Mouse (Mus musculus): ENCODE data around the gene Tgif2. TPM values are rescaled to one million over a fixed set of nuclear protein-coding genes. Genes with fewer than 3 reads are reported as not detected.

Gene Tgif2
- polyA plus RNA-seq, 1 experiment from 2014 or later = 69.6 TPM

DNA sequence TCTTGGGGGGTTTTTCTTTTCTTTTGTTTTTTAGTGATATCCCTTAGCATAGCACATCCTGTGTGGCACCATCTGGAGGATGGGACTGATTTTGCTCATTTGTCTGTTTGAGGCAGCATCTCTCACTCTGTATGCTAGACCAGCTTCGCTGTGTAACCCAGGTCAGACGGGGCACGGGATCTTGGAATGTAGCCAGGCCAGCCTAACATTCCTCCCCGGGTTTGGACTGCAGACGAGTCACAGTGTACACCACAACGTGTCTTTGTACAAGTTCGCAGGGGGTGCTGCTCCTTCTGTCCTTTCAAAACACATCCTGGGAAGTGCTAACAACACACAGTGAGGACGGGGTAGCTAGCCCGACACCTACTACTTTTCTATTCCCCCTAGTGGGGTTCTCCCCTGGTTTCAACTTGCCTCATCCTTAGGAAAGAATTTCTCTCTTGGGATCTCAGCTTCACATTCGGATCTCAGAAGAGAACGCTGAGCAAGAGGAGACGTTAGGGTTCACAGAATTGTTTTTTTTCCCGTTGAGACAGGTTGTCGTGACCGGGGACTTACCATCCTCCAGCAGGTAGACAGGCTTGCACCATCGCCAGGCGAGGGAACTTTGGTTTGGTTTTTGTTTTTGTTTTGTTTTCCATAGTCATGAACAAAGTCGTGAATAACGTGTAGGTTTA lies 22.4 kb downstream of the Tgif2 start:
- H3K4me1 ChIP-seq (replicated peaks; ENCODE audit: control insufficient read depth, insufficient read depth, low read length) = peaks cover 4% of the 10 kb centered on the region; the same call in 1 of the 2 replicates
- under 1% methylated on average over 19 of the region's 19 CpGs for WGBS
- H3K36me3 ChIP-seq (ENCODE audit: control insufficient read depth, insufficient read depth, low read length) = no peaks in the 10 kb centered on the region
- ATAC-seq (ENCODE audit: low FRiP score) (peak; percentile 15; the same call in 1 of the 2 replicates), DNase-seq (ENCODE audit: low spot score) (peak; percentile 69)
- peak overlapping the region; percentile 92 for H3K9ac ChIP-seq (ENCODE audit: low read depth, low read length)
- H3K4me2 ChIP-seq (replicated peaks; ENCODE audit: low read depth, low read length) = peak overlapping the region; percentile 79
- peak overlapping the region; percentile 97 for H3K4me3 ChIP-seq (ENCODE audit: low read depth, low read length)
- no peaks in the 10 kb centered on the region for H3K9me3 ChIP-seq (ENCODE audit: control insufficient read depth, low read length)
- no peaks in the 10 kb centered on the region for H3K27me3 ChIP-seq (ENCODE audit: control insufficient read depth, insufficient read depth, low read length)
- peak overlapping the region; percentile 93 for H3K27ac ChIP-seq (ENCODE audit: low read depth, low read length)

DNA sequence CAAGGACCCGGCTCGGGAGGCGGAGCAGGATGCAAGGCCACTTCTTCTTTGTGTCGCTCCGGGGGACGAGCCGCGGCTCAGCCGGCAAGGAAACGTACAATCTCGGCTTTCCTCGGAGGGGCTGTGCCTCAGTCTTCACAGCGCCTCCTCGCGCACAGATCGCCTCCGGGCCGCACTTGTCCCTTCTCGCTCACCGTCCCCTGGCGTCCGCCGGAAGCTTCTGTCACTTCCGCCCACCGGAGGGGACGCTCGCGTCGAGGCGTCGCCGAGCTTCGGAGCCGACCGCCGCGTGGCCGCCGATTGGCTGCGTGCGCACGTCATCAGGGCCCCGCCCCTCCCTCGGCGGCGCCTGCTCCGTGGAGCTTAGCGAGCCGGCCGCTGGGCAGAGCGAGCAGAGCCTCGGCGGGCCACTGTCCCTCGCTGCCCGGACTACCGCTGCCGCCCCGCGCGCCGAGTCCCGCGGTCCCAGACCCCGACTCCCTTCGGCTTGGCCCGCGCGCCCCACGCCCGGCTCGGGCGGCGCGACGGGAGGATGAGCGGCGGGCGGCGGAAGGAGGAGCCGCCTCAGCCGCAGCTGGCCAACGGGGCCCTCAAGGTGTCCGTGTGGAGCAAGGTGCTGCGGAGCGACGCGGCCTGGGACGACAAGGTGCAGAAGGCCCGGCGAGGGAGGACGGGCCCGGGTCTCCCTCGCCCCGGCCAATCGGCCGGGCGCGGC lies 23.1 kb downstream of the Tgif2 start, which contains the start of gene Rab5if:
Gene Rab5if (plus strand): TSS at position 357 of the 715 bp plus-strand sequence.
- DNase-seq (ENCODE audit: low spot score) = peak; percentile 99
- peak within 1 kb of the TSS; percentile 93 for H3K27ac ChIP-seq (ENCODE audit: low read depth, low read length)
- H3K27me3 ChIP-seq (ENCODE audit: control insufficient read depth, insufficient read depth, low read length) = no peaks in the 10 kb centered on the region
- H3K9ac ChIP-seq (ENCODE audit: low read depth, low read length) = peak within 1 kb of the TSS; percentile 96
- no peaks in the 10 kb centered on the region for H3K9me3 ChIP-seq (ENCODE audit: control insufficient read depth, low read length)
- ATAC-seq (ENCODE audit: low FRiP score) = peak; percentile 96
- WGBS = under 1% methylated on average over 71 of the region's 98 CpGs
- peak within 1 kb of the TSS; percentile 85 for H3K4me2 ChIP-seq (replicated peaks; ENCODE audit: low read depth, low read length)
- H3K4me1 ChIP-seq (replicated peaks; ENCODE audit: control insufficient read depth, insufficient read depth, low read length) = peaks cover 4% of the 10 kb centered on the region; the same call in 1 of the 2 replicates
- H3K4me3 ChIP-seq (ENCODE audit: low read depth, low read length) = peak within 1 kb of the TSS; percentile 97
- no peaks in the 10 kb centered on the region for H3K36me3 ChIP-seq (ENCODE audit: control insufficient read depth, insufficient read depth, low read length)

DNA sequence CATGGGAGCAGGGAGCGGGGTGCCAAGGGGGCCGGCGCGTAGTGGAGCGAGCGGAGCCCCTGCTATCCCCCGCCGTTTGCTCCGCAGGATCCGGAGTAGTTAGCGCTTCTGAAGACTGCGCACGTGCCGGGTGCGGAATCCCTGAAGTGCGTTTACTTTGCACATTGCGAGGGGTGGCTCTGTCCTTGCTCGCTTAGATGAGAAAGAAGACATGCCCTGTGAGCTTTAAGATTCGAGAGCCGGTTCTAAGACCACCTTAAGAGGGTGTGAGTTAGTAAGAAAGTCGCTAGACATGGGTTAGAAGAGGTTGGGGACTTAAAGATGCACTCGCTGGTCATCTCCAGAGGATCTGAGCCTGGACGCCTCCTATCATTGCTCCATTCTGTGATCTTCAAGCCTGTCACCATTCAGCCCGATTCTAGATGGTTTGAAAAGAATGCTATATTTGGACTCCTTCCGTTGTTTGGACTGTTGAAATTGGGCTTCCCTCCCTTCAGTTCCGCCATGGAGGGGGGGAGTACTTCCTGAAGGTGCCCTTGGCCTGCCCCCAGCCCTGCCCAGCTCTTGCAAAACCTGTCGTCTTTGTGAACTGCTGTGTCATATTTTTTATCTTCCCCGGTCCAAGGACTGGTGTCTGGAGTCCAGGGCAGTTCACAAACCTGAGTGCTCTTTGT lies 23.8 kb downstream of the Tgif2 start:
- Histone ChIP-seq H3K36me3 (ENCODE audit: control insufficient read depth, insufficient read depth, low read length) (no peaks in the 10 kb centered on the region), H3K4me2 (replicated peaks; ENCODE audit: low read depth, low read length) (peak overlapping the region; percentile 85), H3K9me3 (ENCODE audit: control insufficient read depth, low read length) (no peaks in the 10 kb centered on the region), H3K4me1 (replicated peaks; ENCODE audit: control insufficient read depth, insufficient read depth, low read length) (peaks cover 4% of the 10 kb centered on the region; the same call in 1 of the 2 replicates), H3K27me3 (ENCODE audit: control insufficient read depth, insufficient read depth, low read length) (no peaks in the 10 kb centered on the region), H3K4me3 (ENCODE audit: low read depth, low read length) (peak overlapping the region; percentile 97), H3K9ac (ENCODE audit: low read depth, low read length) (peak overlapping the region; percentile 96), H3K27ac (ENCODE audit: low read depth, low read length) (peak overlapping the region; percentile 77)
- WGBS = 5% methylated on average over 28 of the region's 28 CpGs
- ATAC-seq (ENCODE audit: low FRiP score) (no peak; the same call in 1 of the 2 replicates), DNase-seq (ENCODE audit: low spot score) (no peak)

DNA sequence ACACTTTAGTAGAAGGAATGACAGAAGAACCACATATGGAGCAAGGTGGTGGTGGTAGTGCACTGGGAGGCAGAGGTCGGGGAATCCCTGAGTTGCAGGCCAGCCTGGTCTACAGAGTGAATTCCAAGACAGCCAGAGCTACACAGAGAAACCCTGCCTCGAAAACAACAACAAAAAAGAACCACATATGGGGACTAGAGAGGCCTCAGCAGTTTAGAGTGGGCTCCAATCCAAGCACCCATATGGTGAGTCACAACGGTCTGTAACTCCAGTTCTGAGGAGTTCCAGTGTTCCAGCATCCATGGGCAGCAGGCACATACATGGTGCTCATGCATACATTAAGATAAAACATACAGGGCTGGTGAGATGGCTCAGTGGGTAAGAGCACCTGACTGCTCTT lies 24.7 kb downstream of the Tgif2 start:
- H3K36me3 ChIP-seq (ENCODE audit: control insufficient read depth, insufficient read depth, low read length) = no peaks in the 10 kb centered on the region
- DNase-seq (ENCODE audit: low spot score) (no peak), ATAC-seq (ENCODE audit: low FRiP score) (no peak)
- 86% methylated on average over 3 of the region's 3 CpGs for WGBS
- peak overlapping the region; percentile 97; the same call in 1 of the 2 replicates for H3K4me3 ChIP-seq (ENCODE audit: low read depth, low read length)
- no peak overlapping the region for H3K9ac ChIP-seq (ENCODE audit: low read depth, low read length)
- H3K4me1 ChIP-seq (replicated peaks; ENCODE audit: control insufficient read depth, insufficient read depth, low read length) = peaks cover 4% of the 10 kb centered on the region; the same call in 1 of the 2 replicates
- no peak overlapping the region for H3K27ac ChIP-seq (ENCODE audit: low read depth, low read length)
- H3K4me2 ChIP-seq (replicated peaks; ENCODE audit: low read depth, low read length) = no peak overlapping the region
- no peaks in the 10 kb centered on the region for H3K9me3 ChIP-seq (ENCODE audit: control insufficient read depth, low read length)
- no peaks in the 10 kb centered on the region for H3K27me3 ChIP-seq (ENCODE audit: control insufficient read depth, insufficient read depth, low read length)

DNA sequence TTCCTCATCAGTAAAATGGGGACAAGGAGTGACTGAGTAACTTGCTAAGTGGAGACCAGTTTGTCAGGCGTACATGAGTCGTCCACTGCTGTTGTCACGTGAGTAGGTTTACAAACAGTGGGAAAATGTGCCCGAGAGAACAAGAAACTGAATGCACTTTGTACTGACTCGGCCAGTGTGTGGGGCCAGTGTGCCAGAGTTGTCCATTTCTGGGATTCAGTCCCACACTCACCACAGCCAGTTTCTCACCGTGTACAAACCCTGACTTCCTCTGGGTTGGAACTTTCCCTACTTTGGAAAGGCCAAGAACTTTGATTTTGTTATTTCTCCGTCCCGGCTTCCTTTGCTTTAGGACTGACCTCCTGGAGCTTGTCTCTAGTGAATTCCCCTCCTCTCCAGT lies 29.2 kb downstream of the Tgif2 start:
- WGBS = 87% methylated on average over 8 of the region's 8 CpGs
- no peaks in the 10 kb centered on the region for H3K27me3 ChIP-seq (ENCODE audit: control insufficient read depth, insufficient read depth, low read length)
- H3K9ac ChIP-seq (ENCODE audit: low read depth, low read length) = no peak overlapping the region
- no peak for DNase-seq (ENCODE audit: low spot score)
- ATAC-seq (ENCODE audit: low FRiP score) = no peak
- H3K9me3 ChIP-seq (ENCODE audit: control insufficient read depth, low read length) = no peaks in the 10 kb centered on the region
- no peak overlapping the region for H3K4me3 ChIP-seq (ENCODE audit: low read depth, low read length)
- H3K4me2 ChIP-seq (replicated peaks; ENCODE audit: low read depth, low read length) = no peak overlapping the region
- no peak overlapping the region for H3K27ac ChIP-seq (ENCODE audit: low read depth, low read length)
- peaks cover 2% of the 10 kb centered on the region; the same call in 1 of the 2 replicates for H3K36me3 ChIP-seq (ENCODE audit: control insufficient read depth, insufficient read depth, low read length)
- H3K4me1 ChIP-seq (replicated peaks; ENCODE audit: control insufficient read depth, insufficient read depth, low read length) = peaks cover 2% of the 10 kb centered on the region; the same call in 1 of the 2 replicates

DNA sequence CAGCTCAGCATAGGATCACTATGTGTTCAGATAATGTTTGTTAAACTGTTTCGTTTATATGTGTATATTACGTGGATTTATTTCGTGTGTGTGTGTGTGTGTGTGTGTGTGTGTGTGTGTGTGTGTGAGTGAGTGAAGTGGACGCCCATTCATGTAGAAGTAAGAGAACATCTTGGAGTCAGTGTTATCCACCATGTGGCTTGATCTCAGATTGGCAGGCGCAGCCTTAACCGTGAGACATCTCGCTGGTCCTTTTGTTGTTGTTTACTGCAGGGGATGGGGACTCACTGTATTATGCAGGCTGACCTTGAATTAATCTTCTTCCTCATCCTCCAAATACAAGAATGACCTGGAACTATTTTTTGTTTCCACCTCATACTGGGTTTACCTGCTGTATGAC lies 29.7 kb downstream of the Tgif2 start:
- no peak overlapping the region for H3K27ac ChIP-seq (ENCODE audit: low read depth, low read length)
- WGBS = 92% methylated on average over 7 of the region's 7 CpGs
- no peaks in the 10 kb centered on the region for H3K27me3 ChIP-seq (ENCODE audit: control insufficient read depth, insufficient read depth, low read length)
- no peak for DNase-seq (ENCODE audit: low spot score)
- H3K9me3 ChIP-seq (ENCODE audit: control insufficient read depth, low read length) = no peaks in the 10 kb centered on the region
- no peak overlapping the region for H3K9ac ChIP-seq (ENCODE audit: low read depth, low read length)
- H3K4me3 ChIP-seq (ENCODE audit: low read depth, low read length) = no peak overlapping the region
- peaks cover 5% of the 10 kb centered on the region; the same call in 1 of the 2 replicates for H3K36me3 ChIP-seq (ENCODE audit: control insufficient read depth, insufficient read depth, low read length)
- H3K4me2 ChIP-seq (replicated peaks; ENCODE audit: low read depth, low read length) = no peak overlapping the region
- no peaks in the 10 kb centered on the region; the same call in 1 of the 2 replicates for H3K4me1 ChIP-seq (replicated peaks; ENCODE audit: control insufficient read depth, insufficient read depth, low read length)
- ATAC-seq (ENCODE audit: low FRiP score) = no peak

DNA sequence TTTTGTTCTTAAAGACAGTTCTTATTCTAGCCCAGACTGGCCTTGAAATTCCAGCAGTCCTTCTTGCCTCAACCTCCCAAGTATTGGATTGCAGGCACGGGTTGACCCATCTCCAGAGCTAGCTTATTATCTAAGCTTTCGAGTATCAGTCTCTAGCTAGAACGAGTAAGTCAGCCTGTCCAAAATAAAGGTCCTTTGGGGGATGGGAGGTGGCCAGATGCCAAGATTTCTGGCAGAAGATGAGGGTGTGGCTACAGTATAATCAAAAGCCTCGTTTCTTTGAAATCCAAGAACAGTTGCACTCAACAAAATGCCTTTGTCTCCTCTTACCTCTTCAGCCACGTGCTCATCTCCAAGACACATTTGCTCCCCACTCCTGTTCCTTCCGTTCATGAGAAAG lies 30.7 kb downstream of the Tgif2 start:
- Histone ChIP-seq H3K9me3 (ENCODE audit: control insufficient read depth, low read length) (no peaks in the 10 kb centered on the region), H3K4me3 (ENCODE audit: low read depth, low read length) (no peak overlapping the region), H3K9ac (ENCODE audit: low read depth, low read length) (no peak overlapping the region), H3K27me3 (ENCODE audit: control insufficient read depth, insufficient read depth, low read length) (no peaks in the 10 kb centered on the region), H3K4me2 (replicated peaks; ENCODE audit: low read depth, low read length) (no peak overlapping the region), H3K36me3 (ENCODE audit: control insufficient read depth, insufficient read depth, low read length) (peaks cover 5% of the 10 kb centered on the region; the same call in 1 of the 2 replicates), H3K27ac (ENCODE audit: low read depth, low read length) (no peak overlapping the region), H3K4me1 (replicated peaks; ENCODE audit: control insufficient read depth, insufficient read depth, low read length) (no peaks in the 10 kb centered on the region)
- ATAC-seq (ENCODE audit: low FRiP score) (no peak), DNase-seq (ENCODE audit: low spot score) (no peak)
- WGBS = 80% methylated on average over 6 of the region's 6 CpGs

DNA sequence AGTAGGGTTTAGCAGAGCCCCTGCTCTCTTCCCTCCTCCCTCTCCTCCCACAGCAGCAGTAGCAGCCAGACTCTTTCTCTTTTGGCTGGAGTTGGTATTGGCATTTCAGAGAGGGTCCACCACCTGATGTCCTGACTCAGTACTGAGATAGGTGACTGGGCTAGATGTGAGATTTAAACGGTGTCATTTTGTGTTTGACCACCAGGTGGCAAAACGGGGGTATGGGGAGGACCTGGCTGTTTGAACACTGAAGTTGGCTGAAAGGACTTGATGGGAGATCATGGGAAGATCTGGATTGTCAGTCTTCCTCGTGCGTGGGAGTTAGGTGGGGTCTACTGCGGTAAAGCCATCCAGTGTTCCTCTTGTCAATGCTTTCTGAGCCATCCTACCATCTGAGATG lies 33.8 kb downstream of the Tgif2 start:
- 39% methylated on average over 5 of the region's 5 CpGs for WGBS
- no peak overlapping the region for H3K9ac ChIP-seq (ENCODE audit: low read depth, low read length)
- ATAC-seq (ENCODE audit: low FRiP score) = no peak
- no peaks in the 10 kb centered on the region for H3K27me3 ChIP-seq (ENCODE audit: control insufficient read depth, insufficient read depth, low read length)
- H3K9me3 ChIP-seq (ENCODE audit: control insufficient read depth, low read length) = no peaks in the 10 kb centered on the region
- no peak overlapping the region for H3K4me2 ChIP-seq (replicated peaks; ENCODE audit: low read depth, low read length)
- H3K27ac ChIP-seq (ENCODE audit: low read depth, low read length) = no peak overlapping the region
- H3K36me3 ChIP-seq (ENCODE audit: control insufficient read depth, insufficient read depth, low read length) = peaks cover 5% of the 10 kb centered on the region; the same call in 1 of the 2 replicates
- peak; percentile 83 for DNase-seq (ENCODE audit: low spot score)
- no peaks in the 10 kb centered on the region for H3K4me1 ChIP-seq (replicated peaks; ENCODE audit: control insufficient read depth, insufficient read depth, low read length)
- no peak overlapping the region for H3K4me3 ChIP-seq (ENCODE audit: low read depth, low read length)
